15 mouse cellular contexts compared by ENCODE assay signal in the genomic region with DNA sequence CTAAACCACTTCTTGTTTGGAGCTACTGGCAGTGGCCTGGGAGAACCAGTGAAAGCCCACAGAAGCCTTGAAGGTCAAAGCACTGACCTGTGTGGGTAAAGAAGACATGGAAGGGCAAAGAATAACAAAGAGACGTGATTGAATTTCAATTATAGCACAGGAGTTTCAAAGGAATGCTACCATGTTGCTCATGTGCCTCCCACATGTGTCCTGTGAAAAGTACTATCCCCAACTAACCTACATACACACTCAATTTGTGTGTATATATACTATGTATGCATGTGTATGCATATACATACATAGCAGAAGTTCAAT.
DNase-seq lines count a peak whose midpoint lies in the region; ATAC-seq and TF ChIP-seq lines count a peak whose summit lies in the region.
"Had no signal": no experiment of that assay in that cellular context is flagged by ENCODE, and none has a peak within 500 bp of the region (broad histone marks: within the 10 kb centered on the region; RNA-seq: fewer than 3 reads in every experiment).

No protein-coding gene starts in this region.

- no peaks in the 10 kb centered on the region for H3K4me1 ChIP-seq in heart, embryonic 11.5 days (ENCODE audit: control insufficient read depth, insufficient read depth, low read length)
- peaks cover 4% of the 10 kb centered on the region; the same call in 1 of the 2 replicates for H3K4me1 ChIP-seq in kidney, adult 2 months (ENCODE audit: control insufficient read depth, insufficient read depth, low read length)
- H3K4me1 ChIP-seq in intestine, embryonic 16.5 days (ENCODE audit: control insufficient read depth, insufficient read depth, low read length) = peaks cover 9% of the 10 kb centered on the region
- H3K4me1 ChIP-seq: forebrain, embryonic 12.5 days; midbrain, embryonic 15.5 days had no signal

- 29% methylated on average over 1 of the region's 1 CpGs for WGBS in heart, embryonic 11.5 days (ENCODE audit: insufficient replicate concordance)
- 24% methylated on average over 1 of the region's 1 CpGs for WGBS in kidney, adult 2 months
- 31% methylated on average over 1 of the region's 1 CpGs for WGBS in intestine, embryonic 16.5 days

- TF ChIP-seq POLR2A in kidney, adult 2 months (IDR thresholded peaks at IDR 0.05; ENCODE audit: low read depth, low read length) = no peak

- H3K4me2 ChIP-seq in heart, embryonic 11.5 days = no peak overlapping the region
- H3K4me2 ChIP-seq in intestine, embryonic 16.5 days (ENCODE audit: low read depth, low read length) = no peak overlapping the region
- H3K4me2 ChIP-seq: forebrain, embryonic 12.5 days; hindbrain, embryonic 15.5 days; midbrain, embryonic 15.5 days had no signal

- DNase-seq in heart, adult 11 months = no peak
- DNase-seq in kidney, adult 2 months = no peak
- no peak for DNase-seq in kidney, postnatal 4 days
- no peak for DNase-seq in Patski (ENCODE audit: low read depth, low spot score)
- DNase-seq in layer of hippocampus, postnatal 10 days (ENCODE audit: low spot score in 2 of 2) = no peak
- DNase-seq: cerebellum, adult 11-12 months; cerebellum, postnatal 36 days; layer of hippocampus, postnatal 36 days; thymus, adult 18-20 months had no signal

- in situ Hi-C loops in Patski (cut with MboI; ENCODE audit: low pct_unique_long_range_greater_than_20kb) = no loop called here

- POLR2A ChIA-PET in Patski (lab: Charles Lee) = no interaction called here

- CTCF ChIA-PET in Patski (lab: Charles Lee) = interaction anchor here (1.1 kb wide), 1 partner anchor 28 kb away, joined by 3 read pairs; no protein-coding TSS in a partner anchor

- H3K9ac ChIP-seq in heart, embryonic 11.5 days (ENCODE audit: low read depth, low read length) = no peak overlapping the region
- no peak overlapping the region for H3K9ac ChIP-seq in intestine, embryonic 16.5 days (ENCODE audit: low read depth, low read length)
- H3K9ac ChIP-seq: forebrain, embryonic 12.5 days; hindbrain, embryonic 15.5 days; liver, embryonic 14.5 days; midbrain, embryonic 15.5 days had no signal

- H3K4me3 ChIP-seq in heart, embryonic 11.5 days (ENCODE audit: low read depth, low read length) = no peak overlapping the region
- H3K4me3 ChIP-seq in kidney, adult 2 months (ENCODE audit: insufficient read depth, low read depth, low read length) = no peak overlapping the region
- H3K4me3 ChIP-seq in intestine, embryonic 16.5 days (ENCODE audit: low read length) = no peak overlapping the region
- H3K4me3 ChIP-seq: forebrain, embryonic 12.5 days; hindbrain, embryonic 15.5 days; midbrain, embryonic 15.5 days had no signal

- H3K27me3 ChIP-seq in heart, embryonic 11.5 days (ENCODE audit: control insufficient read depth, insufficient read depth, low read length) = no peaks in the 10 kb centered on the region
- no peaks in the 10 kb centered on the region for H3K27me3 ChIP-seq in kidney, adult 2 months (replicated peaks; ENCODE audit: control insufficient read depth, insufficient read depth, low read length)
- no peaks in the 10 kb centered on the region for H3K27me3 ChIP-seq in Patski
- H3K27me3 ChIP-seq in intestine, embryonic 16.5 days (replicated peaks; ENCODE audit: control insufficient read depth, insufficient read depth, low read length) = no peaks in the 10 kb centered on the region
- H3K27me3 ChIP-seq: forebrain, embryonic 12.5 days; hindbrain, embryonic 15.5 days; midbrain, embryonic 15.5 days had no signal

- no peak for ATAC-seq in heart, embryonic 11.5 days (replicated peaks; ENCODE audit: insufficient number of reproducible peaks, low FRiP score, low TSS enrichment)
- peak; percentile 31 for ATAC-seq in Patski
- peak; percentile 15 for ATAC-seq in intestine, embryonic 16.5 days

- H3K9me3 ChIP-seq in heart, embryonic 11.5 days (replicated peaks; ENCODE audit: control insufficient read depth, low read length) = no peaks in the 10 kb centered on the region
- H3K9me3 ChIP-seq in intestine, embryonic 16.5 days (ENCODE audit: control insufficient read depth, low read length) = no peaks in the 10 kb centered on the region
- H3K9me3 ChIP-seq: forebrain, embryonic 12.5 days; hindbrain, embryonic 15.5 days; midbrain, embryonic 15.5 days had no signal

- no peaks in the 10 kb centered on the region for H3K36me3 ChIP-seq in heart, embryonic 11.5 days (ENCODE audit: control insufficient read depth, insufficient read depth, low read length)
- no peaks in the 10 kb centered on the region; the same call in 1 of the 2 replicates for H3K36me3 ChIP-seq in kidney, adult 2 months (ENCODE audit: control insufficient read depth, insufficient read depth, low read length)
- no peaks in the 10 kb centered on the region for H3K36me3 ChIP-seq in intestine, embryonic 16.5 days (ENCODE audit: control insufficient read depth, insufficient read depth, low read length)
- H3K36me3 ChIP-seq: forebrain, embryonic 12.5 days; hindbrain, embryonic 15.5 days; midbrain, embryonic 15.5 days had no signal

- peak overlapping the region; percentile 13; the same call in 1 of the 2 replicates for H3K27ac ChIP-seq in heart, embryonic 11.5 days (ENCODE audit: low read depth, low read length)
- 0 out of 2 replicates have a peak overlapping the region, but pooled peaks have one; percentile 4 for H3K27ac ChIP-seq in kidney, adult 2 months (ENCODE audit: insufficient read depth, low read depth, low read length)
- H3K27ac ChIP-seq in intestine, embryonic 16.5 days (ENCODE audit: low read length) = 0 out of 2 replicates have a peak overlapping the region, but pooled peaks have one; percentile 40
- H3K27ac ChIP-seq: forebrain, embryonic 12.5 days; hindbrain, embryonic 15.5 days; liver, embryonic 14.5 days; midbrain, embryonic 15.5 days had no signal

- no peak for TF ChIP-seq CTCF in kidney, adult 2 months (conservative IDR thresholded peaks at IDR 0.05; ENCODE audit: insufficient read depth, insufficient read length, low read depth, low read length)
- no peak for TF ChIP-seq CTCF in Patski (IDR thresholded peaks at IDR 0.05)
